7 mouse cellular contexts compared by ENCODE assay signal in the genomic region with DNA sequence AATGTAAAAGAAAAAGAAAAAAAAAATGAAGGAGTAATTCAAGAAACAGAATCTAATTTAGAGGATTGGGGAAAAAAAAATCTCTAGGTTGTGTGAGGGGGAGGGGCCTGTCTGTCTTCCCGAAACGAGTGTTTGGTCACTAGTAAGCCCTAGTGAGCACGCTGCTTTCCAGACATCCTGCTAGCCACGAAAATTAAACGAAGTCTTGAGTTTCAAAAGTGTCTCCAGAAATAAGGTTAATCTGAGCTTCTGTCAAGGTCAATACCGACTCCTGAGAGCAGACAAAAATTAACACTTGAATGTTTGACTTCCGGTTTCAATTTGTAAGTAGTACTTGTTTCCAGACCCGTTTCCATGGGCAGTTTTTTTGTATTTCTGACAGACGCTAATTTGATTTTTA. TPM values are rescaled to one million over a fixed set of nuclear protein-coding genes. Genes with fewer than 3 reads are reported as not detected.
DNase-seq lines count a peak whose midpoint lies in the region; ATAC-seq and TF ChIP-seq lines count a peak whose summit lies in the region.

No protein-coding gene starts in this region.

- no peaks in the 10 kb centered on the region for H3K79me2 ChIP-seq in heart, adult 2 months (replicated peaks; ENCODE audit: control insufficient read depth, insufficient read depth, low read length)

- WGBS in heart, adult 2 months: 3% methylated on average over 9 of the region's 9 CpGs
- 2% methylated on average over 9 of the region's 9 CpGs for WGBS in liver, postnatal 0 days (ENCODE audit: insufficient replicate concordance)

- peak; percentile 46 for DNase-seq in thymus, postnatal 0 days (ENCODE audit: low spot score)
- DNase-seq in thymus, postnatal 10 days (ENCODE audit: low spot score in 2 of 2): no peak
- peak; percentile 16 for DNase-seq in c-Kit-positive CD71-positive TER-119-positive erythroid progenitor cells, embryonic 14.5 days (ENCODE audit: low spot score)
- peak in 1 of 2 experiments; percentile 35 for DNase-seq in heart, adult 2 months
- DNase-seq in kidney, adult 11 months: peak; percentile 17
- peak; percentile 47 for DNase-seq in liver, postnatal 0 days
- DNase-seq in right cerebral cortex, postnatal 10 days (ENCODE audit: low spot score in 2 of 2): peak; percentile 38 to 47

- peak overlapping the region; percentile 69 for H3K4me3 ChIP-seq in heart, adult 2 months
- peak overlapping the region; percentile 71 for H3K4me3 ChIP-seq in liver, postnatal 0 days (ENCODE audit: low read depth, low read length)

- TF ChIP-seq CTCF in heart, adult 2 months (IDR thresholded peaks at IDR 0.05): no peak
- no peak for TF ChIP-seq CTCF in liver, postnatal 0 days (IDR thresholded peaks at IDR 0.05; ENCODE audit: low read depth)

- peak overlapping the region; percentile 59 for H3K9ac ChIP-seq in heart, adult 2 months (ENCODE audit: low read depth, low read length)
- peak overlapping the region; percentile 82 for H3K9ac ChIP-seq in liver, postnatal 0 days (replicated peaks)

- peak overlapping the region; percentile 70 for H3K27ac ChIP-seq in heart, adult 2 months
- peak overlapping the region; percentile 97 for H3K27ac ChIP-seq in liver, postnatal 0 days (ENCODE audit: low read depth)

- H3K36me3 ChIP-seq in heart, adult 2 months (ENCODE audit: control insufficient read depth, insufficient read depth, low read length): no peaks in the 10 kb centered on the region
- H3K36me3 ChIP-seq in liver, postnatal 0 days (replicated peaks; ENCODE audit: insufficient read depth, low read length): no peaks in the 10 kb centered on the region

- no peak for TF ChIP-seq POLR2A in heart, adult 2 months (IDR thresholded peaks at IDR 0.05; ENCODE audit: insufficient read depth, low read depth, low read length)

- no peak for ATAC-seq in liver, postnatal 0 days

- peaks cover 1% of the 10 kb centered on the region for H3K4me1 ChIP-seq in heart, adult 2 months (ENCODE audit: control insufficient read depth, insufficient read depth, low read length)
- peaks cover 29% of the 10 kb centered on the region for H3K4me1 ChIP-seq in liver, postnatal 0 days (ENCODE audit: insufficient read depth)

- no peaks in the 10 kb centered on the region for H3K27me3 ChIP-seq in heart, adult 2 months (ENCODE audit: control insufficient read depth, insufficient read depth, low read length)
- H3K27me3 ChIP-seq in liver, postnatal 0 days (ENCODE audit: insufficient read depth, low read length): no peaks in the 10 kb centered on the region

- no peak for TF ChIP-seq EP300 in heart, adult 2 months (IDR thresholded peaks at IDR 0.05; ENCODE audit: insufficient read depth, low read depth, low read length)
- no peak for TF ChIP-seq EP300 in liver, postnatal 0 days (IDR thresholded peaks at IDR 0.05; ENCODE audit: low read depth)

- H3K4me2 ChIP-seq in liver, postnatal 0 days (ENCODE audit: low read depth, low read length): peak overlapping the region; percentile 87

- intact Hi-C loops in heart, adult 2 months (cut with DNase I): no loop called here

- H3K9me3 ChIP-seq in liver, postnatal 0 days (ENCODE audit: low read length): no peaks in the 10 kb centered on the region

RNA-seq across cellular contexts. Expression of a gene that starts 1.1 kb away (rescaled TPM):
- polyA plus RNA-seq in thymus, postnatal 0 days (2015; fragmentation: Nextera tagmentation; extraction: Ambion mirVana): 48.2 and 54.7 TPM in 2 replicates
- total RNA-seq in heart, adult 2 months (2021): 1 to 10 TPM; 3.0 to 3.5 TPM
- polyA plus RNA-seq in heart, adult 2 months (2012; rRNA removed): 3.6 TPM in 2 replicates
- 9.2 and 10.3 TPM in 2 replicates for polyA plus RNA-seq in liver, postnatal 0 days (2015; fragmentation: Nextera tagmentation; extraction: Ambion mirVana)

RNA-seq across cellular contexts. Expression of a gene that starts 27.3 kb away (rescaled TPM):
- 4.0 and 4.7 TPM in 2 replicates for polyA plus RNA-seq in thymus, postnatal 0 days (2015; fragmentation: Nextera tagmentation; extraction: Ambion mirVana)
- total RNA-seq in heart, adult 2 months (2021): not detected
- 0.10 TPM in 1 of 2 replicates, not detected in the other for polyA plus RNA-seq in heart, adult 2 months (2012; rRNA removed)
- polyA plus RNA-seq in liver, postnatal 0 days (2015; fragmentation: Nextera tagmentation; extraction: Ambion mirVana): 0.67 and 0.80 TPM in 2 replicates

Comparison
In these comparisons a context has a peak if more than half of its experiments do, and no peak if none do; other contexts are left out.
1. DNase-seq: peak in thymus, postnatal 0 days (single experiment), c-Kit-positive CD71-positive TER-119-positive erythroid progenitor cells, embryonic 14.5 days (single experiment), kidney, adult 11 months (single experiment), liver, postnatal 0 days (single experiment) and right cerebral cortex, postnatal 10 days (2 of 2); none in thymus, postnatal 10 days (0 of 2).